Mouse (Mus musculus) T-helper 2 cell (primary cell): ENCODE measurements around the gene Gys2.

Experiments
- in situ Hi-C: fragments of 300-600 bp; cut with MboI, MseI; formaldehyde crosslinking; loops from one replicate; pipeline ENCODE4 v1.15.1; 2025; ENCODE audit warnings: high pct_unique_total_duplicates

The Gys2 gene

GRCm38 (mm10) chr6:142458010-142458409 is 14.9 kb downstream of the Gys2 start:
- in situ Hi-C loops, result no loop called here

- in situ Hi-C loops, result no loop called here
Measured at GRCm38 (mm10) chr6:142455314-142455996, 17.5 kb downstream of the Gys2 start.

GRCm38 (mm10) chr6:142453311-142453710 is 19.6 kb downstream of the Gys2 start:
- in situ Hi-C loops, result no loop called here

GRCm38 (mm10) chr6:142451381-142451780 is 21.5 kb downstream of the Gys2 start:
- in situ Hi-C loops, result no loop called here

- in situ Hi-C loops, result no loop called here
Measured at GRCm38 (mm10) chr6:142429072-142429471, 43.8 kb downstream of the Gys2 start.

GRCm38 (mm10) chr6:142424976-142425375 is 47.9 kb downstream of the Gys2 start:
- in situ Hi-C loops, result no loop called here

GRCm38 (mm10) chr6:142414597-142414996 is 58.3 kb downstream of the Gys2 start:
- in situ Hi-C loops, result loop anchor here (5.0 kb wide), 1 partner anchor 37 kb away; no protein-coding TSS in a partner anchor

- in situ Hi-C loops, result loop anchor here (5.0 kb wide), 1 partner anchor 37 kb away; no protein-coding TSS in a partner anchor
Measured at GRCm38 (mm10) chr6:142413845-142414244, 59.1 kb downstream of the Gys2 start.

GRCm38 (mm10) chr6:142412906-142413491 is 59.9 kb downstream of the Gys2 start, which contains the start of gene Spx:
Gene Spx (plus strand): TSS chr6:142413441.
- in situ Hi-C loops, result loop anchor here (5.0 kb wide), 1 partner anchor 36 kb away; no protein-coding TSS in a partner anchor

GRCm38 (mm10) chr6:142411140-142411539 is 61.8 kb downstream of the Gys2 start:
- in situ Hi-C loops, result loop anchor here (5.0 kb wide), 1 partner anchor 34 kb away; no protein-coding TSS in a partner anchor

- in situ Hi-C loops, result no loop called here
Measured at GRCm38 (mm10) chr6:142395756-142396155, 77.2 kb downstream of the Gys2 start.

GRCm38 (mm10) chr6:142394669-142395068 is 78.2 kb downstream of the Gys2 start:
- in situ Hi-C loops, result no loop called here

- in situ Hi-C loops, result no loop called here
Measured at GRCm38 (mm10) chr6:142392312-142392711, 80.6 kb downstream of the Gys2 start.

GRCm38 (mm10) chr6:142389101-142389500 is 83.8 kb downstream of the Gys2 start:
- in situ Hi-C loops, result no loop called here

- in situ Hi-C loops, result no loop called here
Measured at GRCm38 (mm10) chr6:142387755-142388271, 85.1 kb downstream of the Gys2 start.

GRCm38 (mm10) chr6:142387011-142387754 is 85.7 kb downstream of the Gys2 start, which contains the start of the genes Recql and Golt1b:
Gene Recql (minus strand): TSS chr6:142387087.
Gene Golt1b (plus strand): TSS chr6:142387221.
- in situ Hi-C loops, result no loop called here

- in situ Hi-C loops, result no loop called here
Measured at GRCm38 (mm10) chr6:142386285-142387010, 86.5 kb downstream of the Gys2 start.

GRCm38 (mm10) chr6:142384521-142384920 is 88.4 kb downstream of the Gys2 start:
- in situ Hi-C loops, result no loop called here

GRCm38 (mm10) chr6:142381615-142382014 is 91.3 kb downstream of the Gys2 start:
- in situ Hi-C loops, result no loop called here

GRCm38 (mm10) chr6:142379961-142380360 is 92.9 kb downstream of the Gys2 start:
- in situ Hi-C loops, result loop anchor here (5.0 kb wide), 1 partner anchor 32 kb away; the partner anchor contains the start of gene Spx
